Mouse (Mus musculus) midbrain, embryonic 13.5 days (tissue): ENCODE measurements around the gene Tmem19. TPM values are rescaled to one million over a fixed set of nuclear protein-coding genes. Genes with fewer than 3 reads are reported as not detected.

Experiments used
- ATAC-seq: fragments of 200-750 bp; cut with Nextera tagmentation; 2 replicates; pipeline ENCODE4 v1.8.0; 2017; ENCODE audit warnings: mild to moderate bottlenecking, moderate TSS enrichment, moderate library complexity
- H3K27ac ChIP-seq: fragments of 300-500 bp; sonication (generic); 2 replicates; pipeline ENCODE4 v1.5.1; 2015; ENCODE audit warnings: inconsistent platforms, mild to moderate bottlenecking, moderate library complexity
- H3K27me3 ChIP-seq: fragments of 300-500 bp; sonication (generic); 2 replicates; pipeline ENCODE4 v1.6.1; 2015; ENCODE audit warnings: mild to moderate bottlenecking, inconsistent platforms
- H3K36me3 ChIP-seq: fragments of 300-500 bp; sonication (generic); 2 replicates; pipeline ENCODE4 v1.6.1; 2015; ENCODE audit warnings: mild to moderate bottlenecking, inconsistent platforms
- H3K4me1 ChIP-seq: fragments of 300-500 bp; sonication (generic); replicated peaks from 2 replicates; pipeline ENCODE4 v1.6.1; 2015; ENCODE audit warnings: inconsistent platforms
- H3K4me2 ChIP-seq: fragments of 300-500 bp; sonication (generic); replicated peaks from 2 replicates; pipeline ENCODE4 v1.6.1; 2015; ENCODE audit warnings: moderate library complexity, mild to moderate bottlenecking, inconsistent platforms
- H3K4me3 ChIP-seq: fragments of 300-500 bp; sonication (generic); replicated peaks from 2 replicates; pipeline ENCODE4 v1.5.1; 2015; ENCODE audit warnings: mild to moderate bottlenecking, inconsistent platforms
- H3K9ac ChIP-seq: fragments of 300-500 bp; sonication (generic); replicated peaks from 2 replicates; pipeline ENCODE4 v1.6.1; 2015; ENCODE audit warnings: mild to moderate bottlenecking, inconsistent platforms
- H3K9me3 ChIP-seq: fragments of 300-500 bp; sonication (generic); 2 replicates; pipeline ENCODE4 v1.6.1; 2016; ENCODE audit warnings: mild to moderate bottlenecking, inconsistent platforms
- WGBS: fragments of 180-500 bp; shearing (Covaris S2); methylation state at CpG from one replicate; pipeline ENCODE4 v1.1.7; 2015; 5-methylcytosine and 5-hydroxymethylcytosine counted together
- polyA plus RNA-seq: library from polyadenylated mRNA; unstranded; fragments of >200 nt; fragmentation: Nextera tagmentation; extraction: Ambion mirVana; gene quantifications from 2 replicates; pipeline ENCODE4 v1.2.1, GENCODE M21; 2015

Tmem19 gene
- polyA plus RNA-seq, 1 experiment from 2014 or later, result 41.9 TPM

DNA sequence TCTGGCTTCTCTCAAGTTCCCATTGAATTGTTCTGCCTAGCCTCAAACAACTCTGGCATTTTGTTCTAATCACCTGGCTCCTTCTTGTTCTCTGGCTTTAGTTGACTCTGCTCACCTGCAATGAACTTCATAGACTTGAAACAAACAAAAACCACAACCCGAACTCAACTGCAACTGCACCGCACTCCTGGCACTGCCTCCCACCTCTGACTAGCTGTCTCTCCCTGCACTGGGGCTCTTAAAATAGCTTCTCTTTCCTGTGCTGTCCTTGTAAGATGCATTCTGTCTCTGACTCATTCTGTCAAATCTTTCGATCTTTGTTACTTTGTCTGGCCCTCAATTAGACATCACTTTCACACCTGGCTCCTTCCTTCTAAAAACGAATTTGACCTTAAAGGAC is 850 bp upstream of the Tmem19 start:
- H3K4me1 ChIP-seq, result peaks cover 26% of the 10 kb centered on the region
- no peak overlapping the region; the same call in 1 of the 2 replicates for H3K27ac ChIP-seq
- H3K4me3 ChIP-seq, result peak overlapping the region; percentile 65
- H3K27me3 ChIP-seq, result no peaks in the 10 kb centered on the region
- 0 out of 2 replicates have a peak, but pooled peaks cover 5% of the 10 kb centered on the region for H3K36me3 ChIP-seq
- no peak for ATAC-seq
- WGBS, result 92% methylated on average over 4 of the region's 4 CpGs
- H3K9ac ChIP-seq, result peak overlapping the region; percentile 70; the same call in 1 of the 2 replicates
- peak overlapping the region; percentile 63 for H3K4me2 ChIP-seq
- H3K9me3 ChIP-seq, result no peaks in the 10 kb centered on the region

DNA sequence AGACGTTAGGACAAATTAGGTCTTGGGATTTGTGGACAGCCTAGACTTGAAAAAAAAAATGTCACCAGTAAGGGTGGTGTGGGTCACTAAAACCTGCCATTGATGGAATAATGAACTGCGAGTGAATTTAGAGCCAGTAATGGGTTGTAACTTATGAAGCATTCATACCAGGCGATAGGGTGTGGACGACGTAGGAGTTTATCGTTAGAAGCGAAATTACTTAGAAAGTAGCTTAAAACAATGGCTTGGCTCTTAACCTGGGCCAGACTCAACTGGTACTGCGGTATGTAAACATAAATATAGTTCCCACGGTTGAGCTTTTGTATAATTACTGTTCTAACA is 293 bp upstream of the Tmem19 start:
- 9% methylated on average over 9 of the region's 9 CpGs for WGBS
- Histone ChIP-seq H3K4me2 (peak overlapping the region; percentile 63), H3K36me3 (0 out of 2 replicates have a peak, but pooled peaks cover 10% of the 10 kb centered on the region), H3K27ac (peak overlapping the region; percentile 94), H3K9ac (peak overlapping the region; percentile 70), H3K9me3 (no peaks in the 10 kb centered on the region), H3K4me3 (peak overlapping the region; percentile 65), H3K27me3 (no peaks in the 10 kb centered on the region), H3K4me1 (peaks cover 26% of the 10 kb centered on the region)
- no peak; the same call in 1 of the 2 replicates for ATAC-seq

DNA sequence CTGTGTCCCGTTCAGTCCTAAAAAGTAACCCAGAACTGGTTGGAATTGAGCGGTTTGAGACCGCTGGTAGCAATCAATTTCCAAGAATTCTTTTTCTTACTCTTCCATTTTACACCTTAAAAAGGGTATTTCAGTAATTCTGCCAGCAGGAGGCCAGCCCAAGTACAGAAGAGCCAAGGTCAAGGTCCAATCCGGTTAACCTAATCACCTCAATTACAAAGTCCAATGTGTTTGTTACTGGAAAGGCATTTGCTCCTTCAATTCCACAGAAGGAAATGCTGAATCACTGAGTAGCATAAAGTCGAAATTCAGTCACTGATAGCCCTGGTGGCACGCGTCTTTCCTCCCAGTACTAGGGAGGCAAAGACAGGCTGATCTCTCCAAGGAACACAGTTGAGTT is 3.2 kb downstream of the Tmem19 start:
- H3K27me3 ChIP-seq, result no peaks in the 10 kb centered on the region
- no peak overlapping the region for H3K27ac ChIP-seq
- no peak overlapping the region for H3K9ac ChIP-seq
- peaks cover 34% of the 10 kb centered on the region for H3K36me3 ChIP-seq
- H3K4me3 ChIP-seq, result no peak overlapping the region
- ATAC-seq, result no peak
- H3K9me3 ChIP-seq, result no peaks in the 10 kb centered on the region
- peaks cover 29% of the 10 kb centered on the region for H3K4me1 ChIP-seq
- H3K4me2 ChIP-seq, result no peak overlapping the region
- 93% methylated on average over 7 of the region's 7 CpGs for WGBS

DNA sequence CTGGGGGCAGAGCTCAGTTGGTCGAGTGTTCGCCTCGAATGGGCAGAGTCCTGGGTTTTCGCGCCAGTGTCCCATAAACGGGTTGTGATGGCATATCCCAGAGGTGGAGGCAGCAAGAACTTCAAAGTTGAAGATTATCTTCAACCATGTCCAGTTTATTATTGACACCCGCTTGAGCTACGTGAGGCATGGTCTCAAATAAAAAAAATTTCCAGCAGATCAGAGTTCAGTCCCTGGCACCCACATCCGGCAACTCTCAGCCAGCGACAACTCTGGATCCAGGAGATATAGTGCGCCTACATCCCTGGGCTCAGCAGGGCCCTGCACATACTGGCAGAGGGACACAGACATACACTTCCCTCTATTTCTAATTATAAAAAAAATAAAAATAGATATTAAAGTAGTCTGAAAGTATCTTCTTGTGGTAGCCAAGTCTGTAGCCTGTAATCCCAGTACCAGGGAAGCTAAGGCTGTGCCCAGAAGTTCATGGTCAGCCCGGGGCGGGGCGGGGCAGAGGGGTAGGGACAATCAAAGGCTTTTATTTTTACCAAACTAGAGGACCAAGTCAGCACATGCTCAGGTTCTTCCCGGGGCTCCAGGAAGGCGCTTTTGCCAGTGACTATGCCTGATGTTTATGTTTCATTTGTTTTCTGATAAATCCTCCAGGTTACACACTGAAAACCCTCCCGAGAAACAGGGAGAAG is 3.9 kb downstream of the Tmem19 start:
- H3K4me3 ChIP-seq, result no peak overlapping the region
- 94% methylated on average over 17 of the region's 17 CpGs for WGBS
- no peak overlapping the region for H3K4me2 ChIP-seq
- H3K9ac ChIP-seq, result no peak overlapping the region
- no peak for ATAC-seq
- H3K36me3 ChIP-seq, result peaks cover 34% of the 10 kb centered on the region
- no peak overlapping the region for H3K27ac ChIP-seq
- H3K4me1 ChIP-seq, result peaks cover 28% of the 10 kb centered on the region
- no peaks in the 10 kb centered on the region for H3K27me3 ChIP-seq
- no peaks in the 10 kb centered on the region for H3K9me3 ChIP-seq

DNA sequence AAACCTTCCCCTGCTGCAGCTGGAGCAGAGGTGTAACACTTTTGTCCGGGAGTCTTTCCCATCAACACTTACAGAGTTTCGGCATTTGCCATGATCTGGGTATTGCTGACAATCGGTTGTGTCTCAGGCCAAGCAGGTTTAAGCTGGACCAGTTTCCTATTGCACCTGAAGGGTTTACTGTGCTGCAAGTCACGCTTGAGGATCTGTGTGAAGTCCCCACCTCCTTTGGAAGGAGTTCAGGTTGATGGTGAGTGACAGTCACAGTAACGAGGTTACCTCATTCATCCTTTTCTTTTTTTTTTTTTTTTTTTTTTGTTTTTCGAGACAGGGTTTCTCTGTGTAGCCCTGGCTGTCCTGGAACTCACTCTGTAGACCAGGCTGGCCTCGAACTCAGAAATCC is 6.2 kb downstream of the Tmem19 start:
- WGBS, result 92% methylated on average over 6 of the region's 7 CpGs
- H3K4me2 ChIP-seq, result no peak overlapping the region
- ATAC-seq, result no peak
- H3K27me3 ChIP-seq, result no peaks in the 10 kb centered on the region
- H3K36me3 ChIP-seq, result peaks cover 36% of the 10 kb centered on the region
- H3K27ac ChIP-seq, result no peak overlapping the region
- no peak overlapping the region for H3K4me3 ChIP-seq
- H3K4me1 ChIP-seq, result peaks cover 14% of the 10 kb centered on the region
- no peaks in the 10 kb centered on the region for H3K9me3 ChIP-seq
- H3K9ac ChIP-seq, result no peak overlapping the region

DNA sequence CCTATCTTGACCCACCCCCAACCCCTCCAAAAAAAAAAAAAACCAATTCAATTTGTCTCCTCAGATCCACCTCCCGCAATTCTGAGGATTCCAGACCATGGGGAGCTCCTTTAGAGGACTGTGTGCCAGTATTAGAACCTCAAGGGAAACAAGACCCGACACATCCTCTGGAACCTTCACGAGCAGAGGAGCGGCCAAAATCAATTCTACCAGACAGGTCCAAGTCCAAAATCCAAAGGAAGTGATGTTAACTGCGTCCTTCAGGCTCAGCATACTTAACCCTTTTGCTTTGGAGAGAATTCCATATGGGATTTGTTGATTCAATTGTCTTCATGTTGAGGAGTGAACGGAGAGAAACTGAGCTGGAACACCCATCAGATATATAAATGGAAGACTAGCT is 7.3 kb downstream of the Tmem19 start:
- H3K4me3 ChIP-seq, result no peak overlapping the region
- no peak for ATAC-seq
- no peak overlapping the region for H3K27ac ChIP-seq
- peaks cover 3% of the 10 kb centered on the region; the same call in 1 of the 2 replicates for H3K4me1 ChIP-seq
- H3K9me3 ChIP-seq, result no peaks in the 10 kb centered on the region
- no peak overlapping the region for H3K4me2 ChIP-seq
- no peak overlapping the region for H3K9ac ChIP-seq
- H3K36me3 ChIP-seq, result peaks cover 36% of the 10 kb centered on the region
- WGBS, result 93% methylated on average over 6 of the region's 6 CpGs
- H3K27me3 ChIP-seq, result no peaks in the 10 kb centered on the region

DNA sequence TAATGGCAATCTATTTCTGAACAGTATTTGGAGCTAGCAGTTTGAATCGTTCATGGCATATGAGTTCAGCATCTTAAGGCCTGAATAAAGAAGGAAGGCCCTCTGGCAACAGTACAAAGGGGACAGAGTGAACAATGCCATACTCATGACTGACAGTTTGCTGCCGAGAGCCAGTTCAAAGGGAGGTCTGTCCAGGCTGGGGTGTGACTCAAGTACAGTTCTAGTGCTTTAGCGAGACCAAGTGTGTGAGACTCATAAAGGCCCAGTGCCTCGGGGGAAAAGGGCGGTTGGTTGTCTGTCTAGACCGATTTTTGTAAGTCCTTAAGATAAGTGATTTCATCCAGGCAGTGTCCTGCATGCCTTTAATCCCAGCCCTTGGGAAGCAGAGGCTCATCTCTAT is 7.7 kb downstream of the Tmem19 start:
- 0 out of 2 replicates have a peak, but pooled peaks have one; percentile 45 for ATAC-seq
- Histone ChIP-seq H3K36me3 (peaks cover 36% of the 10 kb centered on the region), H3K4me3 (no peak overlapping the region), H3K27ac (no peak overlapping the region), H3K4me1 (0 out of 2 replicates have a peak, but pooled peaks cover 2% of the 10 kb centered on the region), H3K9me3 (no peaks in the 10 kb centered on the region), H3K4me2 (no peak overlapping the region), H3K9ac (no peak overlapping the region), H3K27me3 (no peaks in the 10 kb centered on the region)
- WGBS, result 59% methylated on average over 6 of the region's 6 CpGs

DNA sequence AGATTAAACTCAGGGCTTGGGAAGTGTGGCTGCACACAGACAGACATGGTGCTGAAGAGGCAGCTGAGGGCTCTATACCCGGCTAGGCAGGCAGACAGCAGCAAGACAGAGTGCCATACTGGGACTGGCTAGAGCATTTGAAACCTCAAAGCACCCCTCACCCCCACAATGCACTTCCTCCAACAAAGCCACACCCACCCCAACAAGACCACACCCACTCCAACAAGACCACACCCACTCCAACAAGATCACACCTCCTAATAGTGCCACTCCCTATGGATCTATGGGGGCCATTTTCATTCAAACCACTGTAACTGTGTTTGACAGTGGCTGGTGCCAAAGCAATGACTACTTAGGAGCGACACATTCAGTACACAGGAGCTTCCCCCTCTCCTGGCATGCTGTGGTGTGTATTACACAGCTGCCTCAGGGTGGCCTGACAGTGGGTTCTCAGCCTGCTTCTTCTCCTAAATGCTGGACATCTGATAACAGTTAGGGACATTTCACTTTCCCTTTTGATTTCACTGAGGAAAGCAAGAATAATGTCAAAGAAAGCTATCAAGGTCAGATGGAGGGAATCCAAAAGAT is 11.4 kb downstream of the Tmem19 start:
- Histone ChIP-seq H3K27ac (no peak overlapping the region), H3K27me3 (no peaks in the 10 kb centered on the region), H3K9me3 (no peaks in the 10 kb centered on the region), H3K9ac (no peak overlapping the region), H3K4me3 (no peak overlapping the region), H3K4me2 (no peak overlapping the region), H3K4me1 (0 out of 2 replicates have a peak, but pooled peaks cover 2% of the 10 kb centered on the region), H3K36me3 (peaks cover 21% of the 10 kb centered on the region)
- WGBS, result 79% methylated on average over 2 of the region's 2 CpGs
- peak; percentile 30; the same call in 1 of the 2 replicates for ATAC-seq

DNA sequence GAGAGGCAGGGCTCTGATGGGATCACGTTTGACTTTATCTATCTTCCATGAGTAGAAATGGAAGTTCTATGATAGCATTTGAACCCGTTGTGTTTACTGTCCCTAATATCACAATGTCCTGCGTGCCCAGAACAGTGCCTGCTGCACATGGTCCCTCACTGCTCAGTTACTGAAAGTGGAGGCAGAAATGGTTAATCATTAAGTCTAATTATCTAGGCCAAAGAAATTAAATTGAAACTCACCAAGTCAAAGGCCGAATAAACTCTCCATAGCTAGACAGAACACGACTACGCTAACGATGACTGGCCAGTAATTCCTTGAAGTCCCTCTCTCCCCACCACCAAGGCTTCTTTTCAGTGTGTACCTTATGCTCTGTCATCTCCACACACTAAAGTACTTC is 12.8 kb downstream of the Tmem19 start:
- Histone ChIP-seq H3K4me1 (0 out of 2 replicates have a peak, but pooled peaks cover 1% of the 10 kb centered on the region), H3K4me2 (no peak overlapping the region), H3K36me3 (peaks cover 22% of the 10 kb centered on the region), H3K9me3 (no peaks in the 10 kb centered on the region), H3K4me3 (no peak overlapping the region), H3K9ac (no peak overlapping the region), H3K27ac (no peak overlapping the region), H3K27me3 (no peaks in the 10 kb centered on the region)
- 92% methylated on average over 7 of the region's 7 CpGs for WGBS
- no peak for ATAC-seq

DNA sequence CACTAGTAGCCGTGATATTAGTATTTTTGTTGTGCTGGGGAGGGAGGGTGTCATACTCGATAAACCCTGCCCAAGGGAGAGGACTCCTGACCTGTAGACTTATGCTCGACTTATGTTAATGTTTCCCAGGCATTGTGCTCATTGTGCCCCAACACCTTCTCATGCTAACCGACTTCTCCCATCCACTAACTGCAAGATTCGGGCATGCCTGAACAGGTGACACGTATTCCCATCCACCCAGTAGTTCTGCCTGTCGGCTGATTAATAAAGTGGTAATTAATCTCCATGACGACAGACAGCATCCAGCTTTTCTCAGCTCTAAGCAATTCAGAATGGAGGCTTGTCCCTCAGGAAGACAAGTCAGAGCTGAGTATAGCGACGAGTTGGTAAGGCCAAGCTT is 13.3 kb downstream of the Tmem19 start:
- no peak overlapping the region for H3K4me3 ChIP-seq
- no peak overlapping the region for H3K9ac ChIP-seq
- 74% methylated on average over 10 of the region's 10 CpGs for whole genome bisulfite sequencing
- no peak overlapping the region for H3K27ac ChIP-seq
- no peak overlapping the region for H3K4me2 ChIP-seq
- peaks cover 27% of the 10 kb centered on the region for H3K36me3 ChIP-seq
- H3K27me3 ChIP-seq, result no peaks in the 10 kb centered on the region
- ATAC-seq, result 0 out of 2 replicates have a peak, but pooled peaks have one; percentile 14
- H3K4me1 ChIP-seq, result no peaks in the 10 kb centered on the region
- no peaks in the 10 kb centered on the region for H3K9me3 ChIP-seq

DNA sequence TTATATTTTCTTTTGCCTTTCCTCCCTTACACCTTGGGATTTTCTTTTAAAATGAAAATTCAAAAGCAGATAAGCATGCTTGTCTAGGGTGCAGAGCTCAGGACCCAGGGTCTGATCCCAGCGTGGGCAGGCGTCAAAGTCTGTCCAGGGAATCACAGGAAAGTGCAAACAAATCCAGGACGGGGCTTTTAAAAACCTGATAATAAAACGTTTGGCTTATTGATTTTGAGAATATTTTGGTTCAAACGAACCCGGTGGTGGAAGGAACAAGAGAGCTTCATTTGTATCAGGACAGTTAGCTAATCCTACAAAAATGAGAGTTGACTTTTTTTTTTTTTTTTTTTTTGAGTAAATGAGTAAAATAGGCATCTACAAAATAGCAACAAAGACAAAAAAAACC is 14.2 kb downstream of the Tmem19 start:
- WGBS, result 85% methylated on average over 6 of the region's 6 CpGs
- ATAC-seq, result no peak
- no peaks in the 10 kb centered on the region for H3K27me3 ChIP-seq
- H3K4me3 ChIP-seq, result no peak overlapping the region
- no peak overlapping the region for H3K27ac ChIP-seq
- no peaks in the 10 kb centered on the region for H3K4me1 ChIP-seq
- no peak overlapping the region for H3K9ac ChIP-seq
- H3K4me2 ChIP-seq, result no peak overlapping the region
- H3K36me3 ChIP-seq, result peaks cover 34% of the 10 kb centered on the region
- H3K9me3 ChIP-seq, result no peaks in the 10 kb centered on the region

DNA sequence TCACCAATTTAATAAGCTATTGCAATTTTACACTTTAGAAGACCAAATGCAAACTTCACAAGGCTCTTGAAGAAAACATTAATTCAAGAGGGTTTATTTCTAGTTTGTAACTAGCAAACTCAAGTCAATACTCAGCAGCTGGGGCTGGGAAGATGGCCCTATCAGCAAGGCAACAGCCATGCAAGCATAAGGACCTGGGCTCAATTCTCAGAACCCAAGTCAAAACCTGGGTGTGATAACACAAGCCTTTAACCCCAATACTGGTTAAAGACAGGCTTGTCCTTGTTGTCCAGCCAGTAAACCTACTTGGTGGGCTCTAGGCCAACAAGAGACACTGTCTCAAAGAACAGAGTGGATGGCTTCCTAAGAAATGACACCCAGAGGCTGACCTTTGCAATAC is 15.9 kb downstream of the Tmem19 start:
- Histone ChIP-seq H3K4me1 (no peaks in the 10 kb centered on the region), H3K9ac (no peak overlapping the region), H3K27me3 (no peaks in the 10 kb centered on the region), H3K4me2 (no peak overlapping the region), H3K27ac (no peak overlapping the region), H3K9me3 (no peaks in the 10 kb centered on the region), H3K4me3 (no peak overlapping the region), H3K36me3 (peaks cover 47% of the 10 kb centered on the region)
- no peak for ATAC-seq
